Mouse (Mus musculus) hindbrain, embryonic 13.5 days (tissue): ENCODE data around the gene Cyp4a30b. TPM values are rescaled to one million over a fixed set of nuclear protein-coding genes. Genes with fewer than 3 reads are reported as not detected.

Experiments
- polyA plus RNA-seq: library from polyadenylated mRNA; unstranded; fragments of >200 nt; fragmentation: Nextera tagmentation; extraction: Ambion mirVana; gene quantifications from 2 replicates; pipeline ENCODE4 v1.2.1, GENCODE M21; 2015

The Cyp4a30b gene
- polyA plus RNA-seq, 1 experiment from 2014 or later, result not detected

Other genes starting within 250 kb of the Cyp4a30b start
- not detected in 2 replicates for gene Cyp4a29, start 210.5 kb upstream of the Cyp4a30b start, polyA plus RNA-seq
- gene Cyp4a12a, start 153.6 kb upstream of the Cyp4a30b start, polyA plus RNA-seq, result not detected in 2 replicates
- not detected in 2 replicates for gene Cyp4a12b, start 41.0 kb upstream of the Cyp4a30b start, polyA plus RNA-seq
- not detected in 2 replicates for gene Cyp4a14, start 43.5 kb downstream of the Cyp4a30b start, polyA plus RNA-seq
- not detected in 2 replicates for gene Cyp4a10, start 65.7 kb downstream of the Cyp4a30b start, polyA plus RNA-seq
- gene Cyp4a31, start 111.0 kb downstream of the Cyp4a30b start, polyA plus RNA-seq, result not detected in 2 replicates
- not detected in 2 replicates for gene Cyp4a32, start 148.4 kb downstream of the Cyp4a30b start, polyA plus RNA-seq
- 0.38 and 0.42 TPM in 2 replicates for gene Cyp4b1, start 195.1 kb downstream of the Cyp4a30b start, polyA plus RNA-seq